Mouse (Mus musculus): ENCODE results near the gene Cdkn2aip. TPM values are rescaled to one million over a fixed set of nuclear protein-coding genes. Genes with fewer than 3 reads are reported as not detected.

Cdkn2aip gene
- polyA plus RNA-seq, 1 experiment from 2014 or later, result 45.4 TPM

Other genes starting within 250 kb of the Cdkn2aip start
- gene Trappc11, start 180.5 kb downstream of the Cdkn2aip start, polyA plus RNA-seq (2014; fragmentation: Nextera tagmentation; extraction: Ambion mirVana), result 39.6 and 45.0 TPM in 2 replicates
- 49.7 and 51.4 TPM in 2 replicates for gene Rwdd4a, start 180.3 kb downstream of the Cdkn2aip start, polyA plus RNA-seq (2014; fragmentation: Nextera tagmentation; extraction: Ambion mirVana)
- 5.8 and 10.1 TPM in 2 replicates for gene Ing2, start 38.4 kb downstream of the Cdkn2aip start, polyA plus RNA-seq (2014; fragmentation: Nextera tagmentation; extraction: Ambion mirVana)
- gene Cldn24, start 108.2 kb upstream of the Cdkn2aip start, polyA plus RNA-seq (2014; fragmentation: Nextera tagmentation; extraction: Ambion mirVana), result not detected in 2 replicates
- not detected in 2 replicates for gene Cldn22, start 110.5 kb upstream of the Cdkn2aip start, polyA plus RNA-seq (2014; fragmentation: Nextera tagmentation; extraction: Ambion mirVana)